In genomic region chr11:118348419-118348818, GRCm38 (mm10) we compare ENCODE assay signal across 9 mouse cellular contexts. TPM values are rescaled to one million over a fixed set of nuclear protein-coding genes. Genes with fewer than 3 reads are reported as not detected.
DNase-seq lines count a peak whose midpoint lies in the region; ATAC-seq and TF ChIP-seq lines count a peak whose summit lies in the region.
"Had no signal": no experiment of that assay in that cellular context is flagged by ENCODE, and none has a peak within 500 bp of the region (broad histone marks: within the 10 kb centered on the region; RNA-seq: fewer than 3 reads in every experiment).

No protein-coding gene starts in this region.

- no peak for TF ChIP-seq POLR2A in kidney, adult 2 months (IDR thresholded peaks at IDR 0.05; ENCODE audit: low read depth, low read length)
- no peak for TF ChIP-seq POLR2A in ES-Bruce4 (IDR thresholded peaks at IDR 0.05; ENCODE audit: insufficient read depth, low read length)

- H3K4me3 ChIP-seq in kidney, adult 2 months (ENCODE audit: insufficient read depth, low read depth, low read length), result no peak overlapping the region
- no peak overlapping the region for H3K4me3 ChIP-seq in ES-Bruce4 (ENCODE audit: low read depth, low read length)

- intact Hi-C loops in left cerebral cortex, postnatal 4 days (cut with DNase I), result no loop called here

- H3K9me3 ChIP-seq in ES-Bruce4 (replicated peaks; ENCODE audit: control insufficient read depth, insufficient read depth, low read length, poor library complexity, severe bottlenecking), result no peaks in the 10 kb centered on the region

- TF ChIP-seq EP300 in ES-Bruce4 (IDR thresholded peaks at IDR 0.05; ENCODE audit: insufficient read depth, low read depth, low read length), result 0 out of 2 replicates have a peak, but pooled peaks have one; percentile 7

- H3K27ac ChIP-seq in kidney, adult 2 months (ENCODE audit: insufficient read depth, low read depth, low read length), result peak overlapping the region; percentile 39
- no peak overlapping the region for H3K27ac ChIP-seq in ES-Bruce4 (ENCODE audit: insufficient read depth, low read length)

- WGBS in kidney, adult 2 months, result 58% methylated on average over 3 of the region's 3 CpGs

- no peaks in the 10 kb centered on the region for H3K27me3 ChIP-seq in kidney, adult 2 months (replicated peaks; ENCODE audit: control insufficient read depth, insufficient read depth, low read length)
- H3K27me3 ChIP-seq in ES-Bruce4 (ENCODE audit: control insufficient read depth, insufficient read depth, low read length, poor library complexity, severe bottlenecking), result no peaks in the 10 kb centered on the region

- ATAC-seq in hematopoietic stem cell, adult 5-6 weeks (replicated peaks in 1 of 2; ENCODE audit: insufficient read depth in 1 of 2, low FRiP score in 2 of 2, low TSS enrichment in 1 of 2, low read depth in 1 of 2, poor library complexity in 2 of 2, severe bottlenecking in 2 of 2), result peak; percentile 13 to 24; a peak in 1 of 4 replicates

- H3K36me3 ChIP-seq in kidney, adult 2 months (ENCODE audit: control insufficient read depth, insufficient read depth, low read length), result no peaks in the 10 kb centered on the region
- H3K36me3 ChIP-seq in ES-Bruce4 (ENCODE audit: control insufficient read depth, insufficient read depth, low read length, poor library complexity, severe bottlenecking), result no peaks in the 10 kb centered on the region

- no peak for DNase-seq in kidney, adult 2 months
- no peak for DNase-seq in kidney, adult 11 months
- peak; percentile 55 to 60 for DNase-seq in spleen, postnatal 36 days (ENCODE audit: low spot score in 2 of 2)
- no peak for DNase-seq in right cerebral cortex, adult 18-20 months
- no peak for DNase-seq in left cerebral cortex, postnatal 4 days
- DNase-seq in urinary bladder, adult 18-20 months (ENCODE audit: low spot score in 2 of 2), result no peak
- DNase-seq: layer of hippocampus, postnatal 36 days had no signal

- H3K9ac ChIP-seq in ES-Bruce4 (ENCODE audit: low read depth, poor library complexity, severe bottlenecking), result no peak overlapping the region

- H3K4me1 ChIP-seq in kidney, adult 2 months (ENCODE audit: control insufficient read depth, insufficient read depth, low read length), result no peaks in the 10 kb centered on the region
- H3K4me1 ChIP-seq in ES-Bruce4 (ENCODE audit: control insufficient read depth, insufficient read depth, low read length), result peaks cover 5% of the 10 kb centered on the region

- TF ChIP-seq CTCF in kidney, adult 2 months (conservative IDR thresholded peaks at IDR 0.05; ENCODE audit: insufficient read depth, insufficient read length, low read depth, low read length), result no peak
- no peak for TF ChIP-seq CTCF in ES-Bruce4 (IDR thresholded peaks at IDR 0.05; ENCODE audit: low read depth, low read length)

RNA-seq across cellular contexts. Expression of gene Cep295nl, which starts 6.1 kb away (rescaled TPM):
- 0.06 and 0.07 TPM in 2 replicates for polyA plus RNA-seq in kidney, adult 2 months (2012; rRNA removed)
- 0.41 and 0.64 TPM in 2 replicates for polyA plus RNA-seq in ES-Bruce4 (2011; ENCODE audit: insufficient read depth, insufficient read length, low read depth, missing spikeins)
- total RNA-seq in hematopoietic stem cell, adult 5-6 weeks (2017), result 1.5 and 1.8 TPM in 2 replicates
- total RNA-seq in left cerebral cortex, postnatal 4 days (2021), result 1 to 10 TPM; 2.8 to 3.9 TPM

RNA-seq across cellular contexts. Expression of gene Timp2, which starts 7.1 kb away (rescaled TPM):
- 78.7 and 83.3 TPM in 2 replicates for polyA plus RNA-seq in kidney, adult 2 months (2012; rRNA removed)
- polyA plus RNA-seq in ES-Bruce4 (2011; ENCODE audit: insufficient read depth, insufficient read length, low read depth, missing spikeins), result 19.4 and 23.6 TPM in 2 replicates
- total RNA-seq in hematopoietic stem cell, adult 5-6 weeks (2017), result 23.0 TPM in 2 replicates
- total RNA-seq in left cerebral cortex, postnatal 4 days (2021), result 100 to 1,000 TPM; 273 to 295 TPM

RNA-seq across cellular contexts. Expression of gene Lgals3bp, which starts 53.5 kb away (rescaled TPM):
- 360 and 363 TPM in 2 replicates for polyA plus RNA-seq in kidney, adult 2 months (2012; rRNA removed)
- polyA plus RNA-seq in ES-Bruce4 (2011; ENCODE audit: insufficient read depth, insufficient read length, low read depth, missing spikeins), result 3.6 and 6.1 TPM in 2 replicates
- total RNA-seq in hematopoietic stem cell, adult 5-6 weeks (2017), result 133 and 164 TPM in 2 replicates
- total RNA-seq in left cerebral cortex, postnatal 4 days (2021), result 1 to 10 TPM; 5.0 to 6.2 TPM

RNA-seq across cellular contexts. Expression of gene Usp36, which starts 58.4 kb away (rescaled TPM):
- 11.2 and 12.3 TPM in 2 replicates for polyA plus RNA-seq in kidney, adult 2 months (2012; rRNA removed)
- polyA plus RNA-seq in ES-Bruce4 (2011; ENCODE audit: insufficient read depth, insufficient read length, low read depth, missing spikeins), result 26.1 and 26.8 TPM in 2 replicates
- 20.8 and 22.6 TPM in 2 replicates for total RNA-seq in hematopoietic stem cell, adult 5-6 weeks (2017)
- total RNA-seq in left cerebral cortex, postnatal 4 days (2021), result 10 to 100 TPM; 27.3 to 30.2 TPM

Comparison
In these comparisons a context has a peak if more than half of its experiments do, and no peak if none do; other contexts are left out.
1. DNase-seq: peak in spleen, postnatal 36 days (2 of 2); none in kidney, adult 2 months (single experiment), kidney, adult 11 months (single experiment), right cerebral cortex, adult 18-20 months (single experiment), left cerebral cortex, postnatal 4 days (single experiment) and urinary bladder, adult 18-20 months (0 of 2).
2. RNA of gene Timp2, which starts 7.1 kb away (total RNA-seq): 273 to 295 TPM in left cerebral cortex, postnatal 4 days; 23.0 TPM in hematopoietic stem cell, adult 5-6 weeks; every median in the first group is over 10 times any median in the second.
3. RNA of gene Lgals3bp, which starts 53.5 kb away (total RNA-seq): 133 to 164 TPM in hematopoietic stem cell, adult 5-6 weeks; 5.0 to 6.2 TPM in left cerebral cortex, postnatal 4 days; every median in the first group is over 10 times any median in the second.